Mouse (Mus musculus) heart, embryonic 16.5 days (tissue): ENCODE measurements around the gene Luc7l3. TPM values are rescaled to one million over a fixed set of nuclear protein-coding genes. Genes with fewer than 3 reads are reported as not detected.
A peak's percentile ranks its signal among the peaks of the same experiment; 100 is the strongest.

Experiments used
- ATAC-seq: fragments of 200-750 bp; cut with Nextera tagmentation; replicated peaks from 2 replicates; pipeline ENCODE4 v1.8.0; 2017; ENCODE audit warnings: moderate number of reproducible peaks; ENCODE audit not compliant: insufficient read depth, low FRiP score; ENCODE audit errors: extremely low read depth
- H3K27ac ChIP-seq: fragments of 300-500 bp; sonication (generic); 2 replicates; pipeline ENCODE4 v1.5.1; 2014; ENCODE audit warnings: mild to moderate bottlenecking, low read length, control low read depth, moderate library complexity
- H3K27me3 ChIP-seq: fragments of 300-500 bp; sonication (generic); 2 replicates; pipeline ENCODE4 v1.6.1; 2014; ENCODE audit warnings: low read length, mixed read lengths; ENCODE audit not compliant: control insufficient read depth, insufficient read depth
- H3K36me3 ChIP-seq: fragments of 300-500 bp; sonication (generic); 2 replicates; pipeline ENCODE4 v1.6.1; 2014; ENCODE audit not compliant: control insufficient read depth, insufficient read depth
- H3K4me1 ChIP-seq: fragments of 300-500 bp; sonication (generic); 2 replicates; pipeline ENCODE4 v1.6.1; 2014; ENCODE audit warnings: low read length, mixed read lengths; ENCODE audit not compliant: control insufficient read depth, insufficient read depth
- H3K4me2 ChIP-seq: fragments of 300-500 bp; sonication (generic); 2 replicates; pipeline ENCODE4 v1.6.1; 2014; ENCODE audit warnings: low read depth, mild to moderate bottlenecking, control low read depth, low read length
- H3K4me3 ChIP-seq: fragments of 300-500 bp; sonication (generic); 2 replicates; pipeline ENCODE4 v1.5.1; 2014; ENCODE audit warnings: mild to moderate bottlenecking, control low read depth, low read length
- H3K9ac ChIP-seq: fragments of 300-500 bp; sonication (generic); 2 replicates; pipeline ENCODE4 v1.6.1; 2014; ENCODE audit warnings: low read length, control low read depth
- H3K9me3 ChIP-seq: fragments of 300-500 bp; sonication (generic); replicated peaks from 2 replicates; pipeline ENCODE4 v1.6.1; 2016; ENCODE audit warnings: low read length; ENCODE audit not compliant: control insufficient read depth
- WGBS: fragments of 180-500 bp; shearing (Covaris S2); extraction: QIAGEN DNeasy Blood & Tissue Kit; methylation state at CpG from one replicate; pipeline ENCODE4 v1.1.7; 2014; 5-methylcytosine and 5-hydroxymethylcytosine counted together
- polyA plus RNA-seq: library from polyadenylated mRNA; unstranded; fragments of >200 nt; fragmentation: Nextera tagmentation; extraction: Ambion mirVana; gene quantifications from 2 replicates; pipeline ENCODE4 v1.2.1, GENCODE M21; 2015

Gene Luc7l3
- polyA plus RNA-seq, 1 experiment from 2014 or later, result 73.2 TPM

DNA sequence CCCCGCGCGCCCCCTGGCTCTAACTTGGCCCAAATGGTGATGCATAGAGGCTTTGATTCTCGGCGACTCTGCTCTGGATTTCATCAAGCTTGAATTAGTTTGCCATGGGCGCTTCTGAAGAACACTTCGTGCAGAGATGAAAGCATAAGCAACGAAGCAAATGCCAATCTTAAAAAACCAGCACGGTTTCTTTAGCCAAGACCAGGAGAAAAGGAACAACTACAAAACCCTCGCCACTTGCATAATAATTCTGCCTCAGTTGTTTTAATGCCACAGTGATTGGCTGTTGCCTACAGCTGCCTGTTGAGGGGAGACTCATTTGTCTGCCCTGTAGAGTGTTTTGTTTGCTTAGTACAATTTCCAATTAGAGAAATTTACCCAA lies 6.8 kb upstream of the Luc7l3 start:
- WGBS, result 3% methylated on average over 10 of the region's 10 CpGs
- Histone ChIP-seq H3K27ac (peak overlapping the region; percentile 99), H3K4me2 (peak overlapping the region; percentile 65), H3K27me3 (no peaks in the 10 kb centered on the region), H3K9ac (peak overlapping the region; percentile 97), H3K36me3 (no peaks in the 10 kb centered on the region), H3K9me3 (no peaks in the 10 kb centered on the region), H3K4me3 (peak overlapping the region; percentile 85), H3K4me1 (peaks cover 21% of the 10 kb centered on the region)
- no peak for ATAC-seq

DNA sequence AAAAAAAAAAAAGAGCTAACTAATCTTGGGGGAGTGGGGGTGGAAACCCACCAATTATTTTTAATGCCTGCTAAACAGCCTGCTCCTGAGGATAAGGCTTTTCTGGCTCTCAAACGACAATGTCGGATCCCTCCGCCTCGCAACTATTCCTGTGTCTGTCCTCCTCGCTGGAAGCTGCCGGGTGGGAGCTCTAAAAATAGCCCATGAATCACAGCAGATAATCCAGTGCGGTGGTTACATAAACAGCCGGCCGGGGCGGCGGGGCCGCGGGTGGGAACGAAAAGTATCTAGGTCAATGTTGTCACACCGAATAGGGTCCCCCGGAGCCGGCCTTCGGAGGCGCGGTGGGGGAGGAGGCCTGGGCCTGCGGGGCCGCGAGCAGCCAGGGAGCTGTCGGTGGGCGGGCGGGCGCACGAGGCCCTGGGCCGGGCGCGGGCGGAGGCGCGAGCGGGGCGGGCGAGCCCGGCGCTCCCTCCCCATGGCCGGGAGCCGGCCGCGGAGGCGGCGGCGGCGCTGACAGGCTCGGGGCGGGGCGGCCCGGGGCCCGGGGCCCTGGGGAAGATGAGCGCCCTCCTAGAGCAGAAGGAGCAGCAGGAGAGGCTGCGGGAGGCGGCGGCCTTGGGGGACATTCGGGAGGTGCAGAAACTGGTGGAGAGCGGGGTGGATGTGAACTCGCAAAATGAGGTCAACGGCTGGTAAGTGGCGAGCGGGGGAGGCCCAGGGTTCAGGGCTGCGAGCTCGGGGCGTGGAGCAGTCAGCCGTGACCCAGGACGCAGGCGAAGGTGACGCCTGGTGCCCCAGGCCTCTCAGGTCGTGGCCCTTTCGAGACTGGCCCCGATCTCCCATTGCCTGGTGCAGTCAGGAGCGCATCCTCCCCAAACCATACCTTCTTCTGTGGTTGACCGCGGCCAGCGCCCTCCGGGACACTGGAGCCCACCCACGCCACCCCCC lies 6.2 kb upstream of the Luc7l3 start, which contains the start of gene Ankrd40:
TSS of gene Ankrd40 (plus strand) at position 309 of the 951 bp plus-strand sequence.
- under 1% methylated on average over 73 of the region's 78 CpGs for WGBS
- peak within 1 kb of the TSS; percentile 99 for H3K27ac ChIP-seq
- H3K9ac ChIP-seq, result peak within 1 kb of the TSS; percentile 97
- H3K36me3 ChIP-seq, result no peaks in the 10 kb centered on the region
- peak within 1 kb of the TSS; percentile 85 for H3K4me3 ChIP-seq
- H3K27me3 ChIP-seq, result no peaks in the 10 kb centered on the region
- peaks cover 19% of the 10 kb centered on the region for H3K4me1 ChIP-seq
- H3K4me2 ChIP-seq, result peak within 1 kb of the TSS; percentile 69
- peak; percentile 91 for ATAC-seq
- no peaks in the 10 kb centered on the region for H3K9me3 ChIP-seq

DNA sequence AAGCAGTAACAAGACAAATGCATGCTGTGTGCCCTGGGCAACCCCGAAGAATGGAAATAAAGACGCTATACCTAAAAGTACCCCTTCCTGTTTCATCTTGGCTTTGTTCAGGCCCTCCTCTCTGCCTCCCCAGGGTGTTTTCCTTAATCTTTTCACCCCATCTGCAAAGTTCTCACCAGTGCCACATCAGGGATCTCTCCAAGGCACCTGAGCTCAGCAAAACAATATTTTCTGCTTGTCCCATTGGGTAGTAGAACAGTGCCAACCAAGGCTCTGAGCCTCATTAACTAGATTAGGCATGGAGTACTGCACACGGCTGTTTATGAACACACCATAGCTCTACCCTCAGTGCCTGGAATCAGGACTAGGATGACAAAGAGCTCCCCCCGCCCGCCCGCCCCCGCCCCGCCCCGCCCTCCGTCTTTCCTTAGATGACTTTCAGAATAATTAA lies 5.2 kb upstream of the Luc7l3 start:
- Histone ChIP-seq H3K4me3 (no peak overlapping the region; the same call in 1 of the 2 replicates), H3K36me3 (no peaks in the 10 kb centered on the region), H3K4me2 (peak overlapping the region; percentile 69), H3K9me3 (no peaks in the 10 kb centered on the region), H3K4me1 (peaks cover 23% of the 10 kb centered on the region), H3K9ac (peak overlapping the region; percentile 97), H3K27ac (peak overlapping the region; percentile 99), H3K27me3 (no peaks in the 10 kb centered on the region)
- WGBS, result 6% methylated on average over 10 of the region's 10 CpGs
- 0 out of 2 replicates have a peak, but pooled peaks have one; percentile 15 for ATAC-seq

DNA sequence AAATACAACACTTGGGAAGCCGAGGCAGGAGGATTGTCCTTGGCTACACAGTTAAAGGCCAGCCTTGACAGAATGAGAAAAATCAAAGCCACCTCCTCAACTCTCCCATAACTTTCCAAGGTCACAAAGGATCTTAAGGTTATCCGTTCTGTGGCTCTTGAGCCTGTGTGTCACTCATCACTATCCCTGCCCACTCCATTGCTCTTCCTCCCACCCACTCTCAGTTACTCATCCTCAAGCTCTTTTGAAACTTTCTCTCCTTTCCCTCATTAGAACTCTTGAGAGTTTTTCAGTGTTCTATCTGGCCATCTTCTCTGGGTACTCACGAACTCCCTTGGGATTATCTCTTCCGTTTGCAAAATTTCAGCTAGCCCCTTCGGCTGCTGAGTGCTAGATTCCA lies 2.8 kb upstream of the Luc7l3 start:
- no peaks in the 10 kb centered on the region for H3K36me3 ChIP-seq
- WGBS, result 71% methylated on average over 5 of the region's 5 CpGs
- no peak overlapping the region for H3K9ac ChIP-seq
- H3K9me3 ChIP-seq, result no peaks in the 10 kb centered on the region
- no peaks in the 10 kb centered on the region for H3K27me3 ChIP-seq
- H3K4me1 ChIP-seq, result peaks cover 25% of the 10 kb centered on the region
- H3K4me2 ChIP-seq, result no peak overlapping the region
- H3K4me3 ChIP-seq, result no peak overlapping the region
- no peak for ATAC-seq
- no peak overlapping the region for H3K27ac ChIP-seq

DNA sequence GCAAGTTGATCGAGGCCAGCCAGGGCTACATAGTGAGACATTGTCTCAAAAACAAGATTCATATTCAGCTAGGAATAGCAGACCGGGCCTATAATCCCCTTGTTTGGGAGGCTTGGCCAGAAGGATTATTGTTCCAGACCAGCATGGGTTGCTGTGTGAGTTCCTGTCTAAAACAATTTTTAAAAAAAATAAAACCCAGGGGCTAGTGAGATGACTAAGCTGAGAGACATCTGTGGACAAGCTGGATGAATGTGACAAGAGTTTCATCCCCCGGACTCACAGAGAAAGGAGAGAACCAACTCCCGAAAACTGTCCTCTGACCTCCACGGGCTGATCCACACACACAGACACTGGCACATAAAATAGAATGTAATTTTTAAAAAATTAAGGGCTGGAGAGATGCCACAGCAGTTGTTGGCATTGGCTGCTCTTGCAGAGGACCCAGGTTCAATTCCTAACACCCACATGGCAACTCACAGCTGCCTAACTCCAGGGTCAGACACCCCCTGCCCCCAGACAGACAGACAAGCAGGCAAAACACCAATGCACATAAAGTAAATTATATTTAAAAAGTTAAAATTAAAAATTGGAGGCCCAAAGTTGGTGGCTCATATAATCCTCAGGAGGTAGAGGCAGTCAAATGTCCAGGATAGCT lies 1.6 kb upstream of the Luc7l3 start:
- 78% methylated on average over 5 of the region's 5 CpGs for WGBS
- no peak for ATAC-seq

DNA sequence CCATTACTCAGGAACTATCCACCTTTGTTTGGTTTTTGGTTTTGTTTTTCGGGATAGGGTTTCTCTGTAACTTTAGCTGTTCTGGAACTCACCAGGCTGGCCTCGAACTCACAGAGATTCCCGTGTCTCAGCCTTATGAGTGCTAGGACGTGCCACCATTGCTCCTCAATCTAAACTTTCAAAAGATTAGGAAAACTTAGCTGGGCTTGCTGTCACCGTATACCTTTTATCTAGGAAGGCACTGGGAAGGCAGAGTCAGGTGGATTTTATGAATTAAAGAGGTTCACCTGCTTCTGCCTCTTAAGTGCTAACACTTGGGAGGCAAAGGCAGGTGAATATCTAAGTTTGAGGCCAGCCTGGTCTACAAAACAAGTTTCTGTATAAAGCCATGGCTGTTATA lies 848 bp upstream of the Luc7l3 start:
- WGBS, result 41% methylated on average over 5 of the region's 5 CpGs
- Histone ChIP-seq H3K4me3 (peak overlapping the region; percentile 99), H3K27me3 (no peaks in the 10 kb centered on the region), H3K4me2 (peak overlapping the region; percentile 78), H3K36me3 (peaks cover 2% of the 10 kb centered on the region; the same call in 1 of the 2 replicates), H3K4me1 (peaks cover 33% of the 10 kb centered on the region), H3K9me3 (no peaks in the 10 kb centered on the region), H3K9ac (peak overlapping the region; percentile 100), H3K27ac (peak overlapping the region; percentile 98)
- no peak for ATAC-seq

More for the DNA sequence above, 1.6 kb upstream of the Luc7l3 start:
- Histone ChIP-seq H3K9me3 (no peaks in the 10 kb centered on the region), H3K4me1 (peaks cover 26% of the 10 kb centered on the region), H3K4me2 (no peak overlapping the region), H3K36me3 (peaks cover 2% of the 10 kb centered on the region; the same call in 1 of the 2 replicates), H3K4me3 (no peak overlapping the region), H3K27me3 (no peaks in the 10 kb centered on the region), H3K27ac (no peak overlapping the region), H3K9ac (no peak overlapping the region)

DNA sequence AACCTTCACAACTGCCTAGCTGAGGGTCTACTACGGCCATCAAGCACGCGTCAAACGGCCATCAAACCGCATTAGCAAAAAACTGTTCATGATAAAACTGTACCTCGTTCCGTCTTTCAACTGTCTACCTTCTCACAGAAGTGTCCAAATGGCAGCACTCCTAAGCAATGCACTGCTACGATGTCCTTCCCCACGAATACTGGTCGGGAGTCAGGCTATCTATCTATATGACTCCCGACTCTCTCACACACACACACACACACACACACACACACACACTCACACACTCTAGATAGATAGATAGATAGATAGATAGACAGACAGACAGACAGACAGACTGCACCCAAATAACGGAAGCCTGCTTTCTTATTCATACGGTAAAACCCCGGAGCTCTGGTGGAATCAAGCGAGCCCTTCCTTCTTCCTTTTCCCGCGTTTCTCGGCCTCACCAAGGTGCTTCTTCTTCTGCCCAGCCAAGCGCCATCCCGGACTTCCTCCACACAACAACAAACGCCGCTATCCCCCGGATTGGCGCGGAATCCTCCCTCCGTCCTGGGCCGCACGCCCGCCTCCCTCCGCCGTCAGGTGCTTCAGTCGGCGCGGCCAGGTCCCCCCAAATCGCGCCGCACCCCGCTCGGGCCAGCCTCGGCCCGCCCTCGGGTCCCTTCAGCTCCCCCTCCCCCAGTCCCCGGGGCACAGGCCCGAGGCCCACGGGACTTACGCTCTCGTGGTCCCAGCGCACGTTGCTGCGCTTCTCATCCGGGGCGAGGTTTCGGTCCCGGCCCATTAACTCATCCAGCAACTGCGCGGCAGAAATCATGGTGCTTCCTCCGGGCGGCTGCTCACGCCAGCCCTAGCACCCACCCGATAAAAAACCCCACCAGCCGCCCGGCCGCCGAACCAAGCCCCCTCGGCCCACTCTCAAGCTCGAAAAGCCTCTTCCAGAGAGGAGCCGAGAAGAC lies 538 bp downstream of the Luc7l3 start:
- peak overlapping the region; percentile 81 for H3K4me2 ChIP-seq
- H3K4me1 ChIP-seq, result peaks cover 43% of the 10 kb centered on the region

DNA sequence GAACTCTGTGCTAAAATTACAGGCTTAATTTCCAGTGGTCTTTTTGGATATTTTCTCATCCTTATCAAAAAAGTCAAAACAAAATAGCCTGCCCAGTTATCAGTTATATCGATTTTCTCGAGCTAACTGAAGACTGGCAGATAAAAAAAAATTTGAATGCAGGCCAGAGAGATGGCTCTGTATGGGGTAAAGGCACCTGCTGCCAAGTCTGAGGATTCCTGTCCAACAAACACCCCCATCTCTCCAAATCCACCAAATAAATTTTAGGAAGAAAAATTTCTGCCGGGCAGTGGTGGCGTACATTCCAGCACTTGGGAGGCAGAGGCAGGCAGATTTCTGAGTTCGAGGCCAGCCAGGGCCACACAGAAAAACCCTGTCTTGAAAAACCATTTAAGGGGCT lies 3.7 kb downstream of the Luc7l3 start:
- Histone ChIP-seq H3K4me1 (peaks cover 66% of the 10 kb centered on the region), H3K9me3 (no peaks in the 10 kb centered on the region), H3K27ac (no peak overlapping the region), H3K4me2 (no peak overlapping the region), H3K9ac (no peak overlapping the region; the same call in 1 of the 2 replicates), H3K4me3 (no peak overlapping the region), H3K27me3 (no peaks in the 10 kb centered on the region), H3K36me3 (peaks cover 2% of the 10 kb centered on the region; the same call in 1 of the 2 replicates)
- ATAC-seq, result no peak
- WGBS, result 64% methylated on average over 5 of the region's 5 CpGs

More for the DNA sequence above, 538 bp downstream of the Luc7l3 start:
- peak; percentile 69 for ATAC-seq
- under 1% methylated on average over 67 of the region's 67 CpGs for WGBS
- H3K9ac ChIP-seq, result peak overlapping the region; percentile 100
- H3K9me3 ChIP-seq, result no peaks in the 10 kb centered on the region
- no peaks in the 10 kb centered on the region for H3K27me3 ChIP-seq
- peak overlapping the region; percentile 98 for H3K27ac ChIP-seq
- peak overlapping the region; percentile 99 for H3K4me3 ChIP-seq
- H3K36me3 ChIP-seq, result peaks cover 2% of the 10 kb centered on the region; the same call in 1 of the 2 replicates
